Mouse (Mus musculus): ENCODE measurements around the gene Ten1. TPM values are rescaled to one million over a fixed set of nuclear protein-coding genes. Genes with fewer than 3 reads are reported as not detected.

Gene Ten1
- total and polyA plus RNA-seq, 3 experiments: 70.4 to 76.5 (median 74.4) TPM

- dilution Hi-C loops (cut with MboI; ENCODE audit: extremely low pct_ligation_motif_present, extremely low pct_unique_long_range_greater_than_20kb, low sequenced_read_pairs): no loop called here
- Histone ChIP-seq H3K27me3 (replicated peaks) (no peaks in the 10 kb centered on the region), H3K4me3 (replicated peaks in 1 of 3; ENCODE audit: low read depth in 2 of 3, low read length in 2 of 3, poor library complexity in 1 of 3) (no peak overlapping the region), H3K36me3 (replicated peaks in 1 of 2; ENCODE audit: control insufficient read depth in 1 of 2, insufficient read depth in 1 of 2, low read length in 1 of 2) (peaks cover 5 to 30% of the 10 kb centered on the region in 2 experiments), H3K4me1 (ENCODE audit: control insufficient read depth in 1 of 2, insufficient read depth in 2 of 2) (peaks cover 21 to 40% of the 10 kb centered on the region in 2 experiments), H3K4me2 (ENCODE audit: insufficient read depth, low read depth, poor library complexity, severe bottlenecking) (no peak overlapping the region), H3K27ac (ENCODE audit: insufficient read depth, low read depth) (no peak overlapping the region), H3K9ac (ENCODE audit: insufficient read depth, low read depth) (no peak overlapping the region), H3K9me3 (replicated peaks; ENCODE audit: low read length) (peaks cover 7% of the 10 kb centered on the region), H3K79me2 (replicated peaks; ENCODE audit: control insufficient read depth, extremely low read depth, insufficient read depth, poor library complexity, severe bottlenecking) (no peaks in the 10 kb centered on the region)
- peak; percentile 21 for DNase-seq (ENCODE audit: extremely low read depth)
- in situ Hi-C loops (cut with MboI; ENCODE audit: low pct_ligation_motif_present, low pct_unique_long_range_greater_than_20kb, low sequenced_read_pairs): no loop called here
- TF ChIP-seq HCFC1 (IDR thresholded peaks at IDR 0.05; ENCODE audit: low read depth, low read length) (no peak), SMC3 (IDR thresholded peaks at IDR 0.05; ENCODE audit: low read depth, low read length) (no peak), ELF1 (IDR thresholded peaks at IDR 0.05; ENCODE audit: low read depth, low read length) (no peak), BHLHE40 (IDR thresholded peaks at IDR 0.05; ENCODE audit: low read depth, low read length) (no peak), USF1 (IDR thresholded peaks at IDR 0.05; ENCODE audit: low read depth, low read length) (no peak), RAD21 (IDR thresholded peaks at IDR 0.05; ENCODE audit: low read depth, low read length) (no peak), CHD1 (IDR thresholded peaks at IDR 0.05; ENCODE audit: low read depth, low read length) (no peak), MAX (IDR thresholded peaks at IDR 0.05; ENCODE audit: low read length) (no peak), TBP (conservative IDR thresholded peaks at IDR 0.05; ENCODE audit: low read depth, low read length) (no peak), MAFK (IDR thresholded peaks at IDR 0.05; ENCODE audit: insufficient replicate concordance, low read length) (no peak), MEF2A (IDR thresholded peaks at IDR 0.05; ENCODE audit: borderline replicate concordance, low read depth, low read length) (no peak), JUN (IDR thresholded peaks at IDR 0.05; ENCODE audit: insufficient read depth, low read depth, low read length) (no peak), UBTF (IDR thresholded peaks at IDR 0.05; ENCODE audit: low read depth, low read length) (no peak), ZMIZ1 (IDR thresholded peaks at IDR 0.05; ENCODE audit: low read depth, low read length) (no peak), GABPA (IDR thresholded peaks at IDR 0.05; ENCODE audit: insufficient replicate concordance, low read depth, low read length) (no peak)
Measured at GRCm38 (mm10) chr11:116216549-116216948, 17.9 kb downstream of the Ten1 start.

- TF ChIP-seq BHLHE40 (IDR thresholded peaks at IDR 0.05; ENCODE audit: low read depth, low read length): no peak
- no peak for TF ChIP-seq NELFE (IDR thresholded peaks at IDR 0.05; ENCODE audit: low read depth, low read length)
- TF ChIP-seq POLR2AphosphoS2 (IDR thresholded peaks at IDR 0.05; ENCODE audit: low read depth, low read length): no peak
- no peak for TF ChIP-seq ZKSCAN1 (IDR thresholded peaks at IDR 0.05; ENCODE audit: borderline replicate concordance, low read depth, low read length)
- no peak for TF ChIP-seq UBTF (IDR thresholded peaks at IDR 0.05; ENCODE audit: low read depth, low read length)
- TF ChIP-seq CHD1 (IDR thresholded peaks at IDR 0.05; ENCODE audit: low read depth, low read length): no peak
- TF ChIP-seq ELF1 (IDR thresholded peaks at IDR 0.05; ENCODE audit: low read depth, low read length): no peak
- peaks cover 24% of the 10 kb centered on the region for H3K9me3 ChIP-seq (replicated peaks; ENCODE audit: low read length)
- DNase-seq (ENCODE audit: extremely low read depth): no peak
- no peak overlapping the region for H3K4me3 ChIP-seq (replicated peaks in 1 of 3; ENCODE audit: low read depth in 2 of 3, low read length in 2 of 3, poor library complexity in 1 of 3)
- peaks cover 21 to 40% of the 10 kb centered on the region in 2 experiments for H3K4me1 ChIP-seq (ENCODE audit: control insufficient read depth in 1 of 2, insufficient read depth in 2 of 2)
- H3K27ac ChIP-seq (ENCODE audit: insufficient read depth, low read depth): no peak overlapping the region
- no peaks in the 10 kb centered on the region for H3K27me3 ChIP-seq (replicated peaks)
- no peak overlapping the region for H3K9ac ChIP-seq (ENCODE audit: insufficient read depth, low read depth)
- H3K79me2 ChIP-seq (replicated peaks; ENCODE audit: control insufficient read depth, extremely low read depth, insufficient read depth, poor library complexity, severe bottlenecking): no peaks in the 10 kb centered on the region
- in situ Hi-C loops (cut with MboI; ENCODE audit: low pct_ligation_motif_present, low pct_unique_long_range_greater_than_20kb, low sequenced_read_pairs) (no loop called here), dilution Hi-C loops (cut with MboI; ENCODE audit: extremely low pct_ligation_motif_present, extremely low pct_unique_long_range_greater_than_20kb, low sequenced_read_pairs) (no loop called here)
- peaks cover 0 to 28% of the 10 kb centered on the region in 2 experiments for H3K36me3 ChIP-seq (replicated peaks in 1 of 2; ENCODE audit: control insufficient read depth in 1 of 2, insufficient read depth in 1 of 2, low read length in 1 of 2)
- H3K4me2 ChIP-seq (ENCODE audit: insufficient read depth, low read depth, poor library complexity, severe bottlenecking): no peak overlapping the region
Measured at GRCm38 (mm10) chr11:116218263-116218662, 19.6 kb downstream of the Ten1 start.
